Mouse (Mus musculus) CD4-positive, CD25-positive, alpha-beta regulatory T cell, adult 2 months (primary cell): ENCODE data around the gene Arl16.

Source experiments
- DNase-seq: peaks from one replicate; pipeline ENCODE4 v3.0.0-alpha.2; 2012; ENCODE audit warnings: low read depth, low spot score

The Arl16 gene

DNA sequence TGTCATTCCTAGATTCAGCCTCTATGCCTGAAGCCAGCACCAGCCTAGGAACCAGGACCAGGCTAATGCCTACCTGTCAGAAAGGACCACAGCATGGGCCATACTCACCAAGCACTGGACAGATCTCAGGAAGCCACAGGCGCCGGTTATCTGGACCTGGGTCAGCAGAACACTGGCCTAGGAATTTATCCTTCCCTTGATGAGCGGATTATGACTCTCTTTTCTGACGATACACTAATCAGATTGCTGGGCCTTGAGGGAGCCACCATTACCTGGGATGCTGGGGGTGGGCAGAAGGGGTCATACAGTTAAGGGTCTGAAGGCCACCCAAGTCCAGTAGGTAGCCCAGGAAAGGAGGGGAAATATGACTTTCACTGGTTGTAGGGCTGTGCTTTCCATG is 14.1 kb downstream of the Arl16 start, which contains the start of gene Pde6g:
TSS of gene Pde6g (minus strand) at position 195 of the 400 bp plus-strand sequence.
- no peak for DNase-seq

DNA sequence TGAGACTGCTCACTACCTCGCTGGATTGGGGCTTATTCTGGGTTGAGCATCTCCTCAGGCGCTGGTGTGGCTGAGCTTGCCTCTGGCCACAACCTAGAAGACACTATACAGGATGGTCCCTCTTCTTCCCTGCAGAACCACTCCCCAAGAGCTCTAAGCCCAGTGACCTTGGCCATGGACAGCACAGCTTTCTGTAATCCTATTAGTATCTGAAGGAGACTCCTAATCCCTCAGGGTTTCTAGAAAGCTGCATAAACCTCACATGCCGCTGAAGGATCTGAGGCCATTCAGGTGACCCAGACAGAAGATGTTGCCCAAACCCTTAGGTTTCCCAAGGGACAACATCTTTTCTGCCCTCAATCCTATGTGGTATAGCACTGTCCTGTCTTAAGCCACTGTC is 15.2 kb downstream of the Arl16 start:
- no peak for DNase-seq

DNA sequence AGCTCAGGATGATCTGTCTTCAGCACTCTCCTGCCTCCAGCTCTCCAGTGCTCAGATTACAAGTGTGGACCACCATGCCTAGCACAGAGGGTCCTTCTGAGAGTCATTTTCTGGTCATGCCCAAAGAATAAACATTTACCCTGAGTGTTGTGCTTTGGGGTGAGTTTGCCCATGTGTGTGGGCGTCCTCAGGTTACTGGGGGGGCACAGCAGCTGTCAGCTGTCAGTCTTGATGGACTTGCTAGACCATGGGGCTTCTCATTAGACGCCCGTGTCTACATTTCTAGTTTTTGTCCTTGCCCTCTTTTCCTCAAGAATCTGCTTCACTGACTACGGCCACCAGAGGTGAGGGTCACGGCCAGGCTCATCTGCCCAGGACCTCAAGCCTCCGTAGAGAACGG is 20.2 kb downstream of the Arl16 start:
- DNase-seq, result no peak

DNA sequence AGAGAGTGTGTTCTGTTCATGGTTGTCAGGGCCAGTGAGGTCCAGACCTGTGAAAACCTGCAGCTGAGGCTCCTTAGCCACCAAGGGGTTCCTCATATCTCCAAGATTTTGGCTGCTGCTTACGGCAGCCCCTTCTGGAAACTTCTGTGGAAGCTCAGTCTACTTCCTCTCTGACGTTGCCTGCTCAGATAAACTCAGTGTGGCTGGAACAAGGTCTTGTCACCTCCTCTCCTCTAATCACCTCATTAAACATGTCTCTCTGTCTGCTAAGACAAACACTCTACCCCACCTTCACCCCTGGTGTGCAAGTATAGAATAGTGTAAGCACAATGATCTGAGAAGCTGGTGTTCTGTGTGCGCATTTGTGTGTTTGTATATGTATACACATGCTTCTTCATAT is 21.9 kb downstream of the Arl16 start:
- no peak for DNase-seq

DNA sequence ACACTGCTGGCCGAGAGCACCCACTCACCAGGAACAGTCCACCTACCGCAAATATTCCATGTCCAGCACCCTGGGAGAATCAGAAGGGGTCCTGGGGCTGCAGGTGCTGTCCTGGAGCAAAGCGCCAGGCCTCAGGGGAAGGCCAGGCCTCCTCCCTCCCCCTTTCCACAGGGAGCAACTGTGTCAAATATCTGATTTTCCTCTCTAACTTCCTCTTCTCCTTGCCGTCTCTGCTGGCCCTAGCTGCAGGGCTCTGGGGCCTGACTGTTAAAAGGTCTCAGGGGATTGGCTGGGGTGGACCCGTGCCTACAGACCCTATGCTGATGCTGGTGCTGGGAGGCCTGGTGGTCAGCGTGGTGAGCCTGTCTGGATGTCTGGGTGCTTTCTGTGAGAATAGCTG is 23.3 kb downstream of the Arl16 start:
- DNase-seq, result no peak

DNA sequence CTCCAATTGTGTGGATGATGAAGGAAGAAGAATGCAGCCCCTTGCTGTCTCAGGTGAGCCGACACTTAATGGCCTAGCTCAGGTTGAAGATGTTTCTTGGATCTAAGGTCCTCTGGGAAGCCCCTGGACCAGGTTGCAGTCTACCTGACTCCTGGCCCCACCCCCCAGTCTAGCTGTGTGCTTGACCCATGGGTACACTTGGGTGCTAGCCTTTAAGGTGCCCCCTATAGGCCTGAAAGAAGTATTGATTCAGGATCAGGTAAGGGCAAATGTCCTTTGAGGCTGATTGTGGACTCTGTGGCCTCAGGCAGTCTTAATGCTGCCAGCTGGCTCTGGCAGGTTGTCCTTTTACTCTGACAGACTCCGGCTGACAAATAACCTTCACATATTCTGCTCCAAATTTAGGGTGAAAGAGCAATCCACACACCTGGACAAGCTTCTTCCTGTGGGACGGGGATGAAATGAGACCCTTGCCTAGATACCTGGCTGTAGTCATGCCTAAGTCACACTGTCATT is 24.6 kb downstream of the Arl16 start:
- no peak for DNase-seq

DNA sequence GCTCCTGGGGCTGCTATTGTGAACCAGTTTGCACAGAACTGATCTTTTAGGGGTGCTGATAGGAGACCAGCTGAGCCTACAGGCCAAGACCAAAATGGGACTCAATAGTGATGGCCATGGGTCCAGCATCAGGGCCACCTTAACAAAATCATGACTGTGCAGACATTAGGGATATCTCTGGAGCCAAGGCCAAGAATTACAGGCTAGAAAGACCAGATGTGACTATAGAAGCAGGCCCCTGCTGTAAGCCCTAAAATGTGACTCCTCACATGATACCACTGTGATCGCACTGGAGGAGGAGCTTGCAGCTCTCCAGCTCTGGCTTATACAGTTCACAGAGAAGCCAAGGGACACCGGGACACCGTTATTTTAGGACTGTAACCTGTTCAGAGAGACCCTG is 25.1 kb downstream of the Arl16 start, which contains the start of gene Tspan10:
TSS of gene Tspan10 (plus strand) at position 301 of the 400 bp plus-strand sequence.
- no peak for DNase-seq

DNA sequence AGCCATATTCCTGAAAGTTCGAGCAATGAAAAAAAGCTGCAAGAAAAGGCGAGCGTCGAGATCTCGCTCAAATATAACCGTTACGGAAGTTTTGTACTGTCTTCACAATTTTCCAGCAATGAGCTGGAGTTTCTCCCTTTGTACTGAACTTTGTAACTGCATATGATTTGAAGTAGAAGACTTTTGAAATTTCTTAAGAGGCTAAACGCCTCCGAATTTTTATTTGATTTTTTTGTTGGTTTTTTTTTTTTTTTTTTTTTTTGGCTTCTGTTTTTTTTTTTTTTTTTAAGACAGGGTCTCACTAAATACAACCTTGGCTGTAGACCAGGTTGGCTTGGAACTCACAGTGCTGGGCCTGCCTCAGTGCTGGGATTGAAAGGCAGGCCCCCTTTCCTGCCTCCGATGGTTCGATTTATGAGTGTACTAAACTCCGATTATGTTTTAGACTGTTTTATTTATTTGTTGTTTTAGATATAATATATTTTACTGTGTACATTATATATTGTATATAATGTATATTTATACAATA is 29.5 kb downstream of the Arl16 start:
- no peak for DNase-seq

DNA sequence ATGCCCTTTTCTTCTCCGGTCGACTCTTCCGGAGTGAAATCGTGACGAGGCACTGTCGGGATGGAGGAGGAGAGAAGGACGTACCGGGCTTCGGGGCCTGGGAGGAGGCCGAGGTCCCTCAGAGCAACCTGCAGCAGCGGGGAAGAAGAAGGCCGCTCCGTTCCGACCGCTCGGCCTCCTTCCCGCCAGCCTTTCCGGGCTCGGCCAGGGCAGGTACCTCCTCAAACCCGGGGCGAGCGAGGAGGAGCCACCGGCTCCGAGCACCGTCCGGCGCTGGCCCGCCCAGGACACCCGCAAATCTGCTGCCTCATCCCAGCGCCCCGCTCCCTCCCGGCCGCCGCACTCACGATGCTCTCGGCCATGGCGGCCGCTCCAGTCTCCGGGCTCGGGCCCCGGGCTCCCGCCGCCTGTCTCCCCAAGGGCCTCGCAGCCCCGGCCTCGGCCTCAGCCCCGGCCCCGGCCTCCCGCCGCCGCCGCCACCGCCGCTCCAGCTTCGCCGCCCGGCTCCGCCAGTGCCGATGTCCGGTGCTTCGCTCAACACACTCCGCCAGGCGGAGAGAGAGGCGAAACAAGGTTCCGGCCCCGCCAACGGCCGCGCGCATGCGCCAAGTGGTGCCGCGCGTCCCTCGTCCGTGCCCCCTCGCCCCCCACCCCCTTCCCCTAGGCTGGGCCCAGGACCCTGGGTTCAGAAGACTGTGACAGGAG is 30.1 kb downstream of the Arl16 start, which contains the start of gene Nploc4:
TSS of gene Nploc4 (minus strand) at position 557 of the 705 bp plus-strand sequence.
- DNase-seq, result peak; percentile 90

DNA sequence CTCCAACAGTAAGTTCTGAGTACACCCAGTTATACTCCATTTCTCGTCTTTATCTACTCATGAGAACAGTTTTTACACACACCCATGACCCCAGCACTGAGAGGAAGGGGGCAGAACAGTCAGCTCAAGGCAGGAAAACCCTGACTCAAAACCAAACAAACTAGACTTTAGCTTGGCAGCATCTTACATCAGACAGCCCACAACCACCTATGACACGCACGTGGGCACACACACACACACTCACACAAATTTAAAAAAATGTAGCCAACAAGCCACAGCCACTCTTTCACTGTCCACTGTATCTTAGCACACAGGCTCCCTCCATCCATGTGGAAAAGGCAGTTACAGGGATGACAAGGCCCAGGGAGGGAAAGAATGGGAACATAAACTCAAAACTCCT is 40.7 kb downstream of the Arl16 start:
- DNase-seq, result no peak

DNA sequence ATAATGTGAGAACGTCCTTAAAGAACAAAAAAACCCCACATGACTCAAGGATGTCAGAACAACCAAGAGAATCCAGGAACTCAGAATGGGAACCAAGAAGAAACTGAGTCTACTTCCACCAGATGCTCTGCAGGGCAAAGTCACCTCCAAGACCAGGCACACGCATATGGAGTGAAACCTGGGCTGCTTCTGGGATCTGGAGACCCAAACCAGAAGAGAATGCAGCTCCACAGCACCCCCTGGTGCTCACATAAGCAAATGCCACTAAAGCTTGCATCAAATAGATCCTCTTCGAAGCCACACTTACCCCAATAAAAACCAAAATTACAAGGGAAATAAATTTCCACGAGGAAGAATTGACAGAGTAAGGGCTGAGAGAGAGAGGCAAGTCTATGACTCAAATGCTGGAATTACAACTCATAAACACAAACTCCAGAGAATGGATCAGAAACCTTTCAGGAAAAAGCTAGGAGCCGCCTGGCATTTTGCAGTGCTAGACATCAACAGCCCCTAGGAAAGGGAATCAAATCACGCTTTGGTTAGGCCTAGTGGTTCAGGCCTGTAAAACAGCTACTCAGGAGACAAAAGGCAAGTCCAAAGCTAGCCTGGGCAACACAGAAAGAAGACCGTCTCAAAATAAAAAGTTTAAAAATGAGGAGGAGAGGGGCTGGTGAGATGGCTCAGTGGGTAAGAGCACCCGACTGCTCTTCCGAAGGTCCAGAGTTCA is 43.7 kb downstream of the Arl16 start:
- peak; percentile 79 for DNase-seq

DNA sequence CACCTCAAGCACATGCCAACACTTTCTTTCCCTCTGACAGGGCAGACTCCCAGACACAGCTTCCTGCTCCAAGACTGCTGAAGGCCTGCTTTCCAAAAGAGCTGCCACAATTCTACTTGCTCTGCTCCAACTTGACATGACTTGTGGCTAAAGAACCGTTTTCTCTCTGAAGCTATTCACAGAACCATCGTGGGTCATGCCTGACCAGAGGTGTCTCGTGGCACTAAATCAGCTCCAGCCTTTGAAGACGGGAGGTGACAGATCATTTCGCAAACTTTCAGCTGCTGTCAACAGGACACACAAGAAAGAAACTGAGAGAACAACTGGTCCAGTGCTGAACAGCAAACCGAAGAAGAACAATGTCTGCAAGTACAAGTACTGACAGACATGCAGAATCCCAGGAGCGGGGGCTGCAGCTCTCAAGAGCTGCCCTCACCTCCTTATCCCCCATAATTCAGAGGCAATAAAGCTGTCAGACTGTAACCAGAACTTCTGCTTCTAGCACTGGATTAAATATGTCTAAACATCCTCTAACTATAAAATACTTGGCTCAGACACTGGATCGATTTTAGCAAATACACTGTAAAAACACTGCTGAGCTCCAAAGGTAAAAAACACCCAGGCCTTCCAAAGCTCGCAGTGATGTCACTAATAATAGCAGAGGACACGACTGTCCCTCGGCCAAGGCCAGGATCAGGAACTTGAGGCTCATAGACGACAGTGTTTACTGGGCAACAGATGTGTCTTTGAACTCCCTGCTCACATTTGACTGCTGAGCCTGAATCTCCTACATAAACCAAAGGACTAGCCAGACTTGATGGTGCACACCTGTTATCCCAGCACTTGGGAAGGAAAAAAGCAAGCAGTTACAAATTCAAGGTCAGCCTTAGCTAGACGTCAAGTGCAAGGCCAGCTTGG is 44.5 kb downstream of the Arl16 start:
- DNase-seq, result no peak

DNA sequence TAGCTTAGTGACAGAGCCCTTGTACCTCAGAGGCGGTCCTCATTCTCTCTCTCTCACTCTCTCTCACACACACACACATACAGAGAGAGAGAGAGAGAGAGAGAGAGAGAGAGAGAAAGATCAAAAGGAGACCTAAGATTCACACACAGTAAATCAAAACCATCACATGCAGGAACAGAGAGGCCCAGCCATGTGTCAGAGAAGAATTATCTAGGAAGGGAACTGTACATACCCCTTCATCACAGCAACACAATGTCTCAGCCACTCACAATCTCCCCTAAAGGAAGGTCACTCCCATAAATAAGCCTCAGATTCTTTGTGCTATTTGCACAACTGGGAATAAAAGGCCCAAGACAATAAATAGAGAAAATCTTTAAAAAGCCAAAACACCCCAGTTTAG is 48.8 kb downstream of the Arl16 start:
- DNase-seq, result no peak

DNA sequence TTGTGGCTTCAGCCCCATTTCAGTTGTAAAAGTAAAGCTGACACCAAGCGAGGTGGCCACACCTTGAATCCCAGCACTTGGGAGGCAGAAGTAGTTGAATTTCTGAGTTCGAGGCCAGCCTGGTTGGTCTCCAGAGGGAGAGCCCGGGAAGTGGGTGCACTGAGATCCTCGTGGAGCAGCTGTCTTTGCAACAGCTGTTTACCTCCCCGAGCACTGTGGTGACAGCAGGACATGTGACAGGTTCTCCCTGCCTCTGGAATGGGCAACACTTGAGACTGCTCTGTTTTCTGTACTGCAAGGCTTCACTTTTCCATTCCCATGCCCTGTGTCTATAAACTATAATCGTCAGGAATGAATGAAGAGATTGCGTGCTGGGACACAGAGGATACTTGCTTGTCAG is 49.6 kb downstream of the Arl16 start:
- DNase-seq, result no peak
